Mouse (Mus musculus) heart, adult 2 months (tissue): ENCODE results near the gene Snx12.

ENCODE experiments used
- CTCF ChIP-seq: fragments of 200-600 bp; IDR thresholded peaks from 2 replicates; pipeline ENCODE4 v1.8.1; 2022; ENCODE audit warnings: antibody characterized with exemption, mild to moderate bottlenecking, moderate library complexity
- EP300 ChIP-seq: fragments of 200-500 bp; IDR thresholded peaks from 2 replicates; pipeline ENCODE4 v1.6.1; 2011; ENCODE audit warnings: low read depth, low read length, control low read depth; ENCODE audit not compliant: insufficient read depth

DNA sequence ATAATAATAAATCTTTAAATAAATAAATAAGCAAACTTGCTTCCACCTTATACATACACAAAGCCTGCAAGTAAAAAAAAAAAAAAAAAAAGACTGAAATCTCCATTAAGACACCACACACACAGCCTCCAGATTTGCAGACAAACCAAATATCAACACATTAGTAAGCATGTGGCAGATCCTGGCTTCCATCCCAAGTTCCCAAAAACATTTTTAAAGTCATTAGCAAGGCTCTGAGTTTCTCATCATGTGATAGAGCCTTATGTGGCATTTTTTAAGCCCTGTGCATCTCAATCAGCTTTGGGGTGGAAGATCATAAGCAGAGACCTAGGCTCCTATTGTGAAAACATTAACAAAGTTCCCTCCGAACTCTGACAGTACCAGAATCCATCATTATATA lies 157.1 kb downstream of the Snx12 start:
- no peak for TF ChIP-seq EP300
- no peak for TF ChIP-seq CTCF
